Mouse (Mus musculus) heart, adult 8-10 months (tissue): Measurements from ENCODE around the gene Gm5478. TPM values are rescaled to one million over a fixed set of nuclear protein-coding genes. Genes with fewer than 3 reads are reported as not detected.
"Not testable (repeated sequence)": the region's sequence is repeated elsewhere in the genome, so short reads cannot be mapped to it uniquely, and the experiment has no call there.

Experiments used
- DNase-seq: peaks from one replicate; pipeline ENCODE4 v3.0.0; 2022; ENCODE audit warnings: low spot score
- microRNA-seq: library from miRNA; unstranded; fragments of <30 nt; microRNA quantifications from one replicate; pipeline ENCODE4 v1.2.0, GENCODE M21; 2022
- total RNA-seq, 4 experiments: library from RNA; stranded (reverse); gene quantifications; 2 replicates each; pipeline ENCODE4 v1.2.4; 2022

Gene Gm5478
- not detected for total RNA-seq

DNA sequence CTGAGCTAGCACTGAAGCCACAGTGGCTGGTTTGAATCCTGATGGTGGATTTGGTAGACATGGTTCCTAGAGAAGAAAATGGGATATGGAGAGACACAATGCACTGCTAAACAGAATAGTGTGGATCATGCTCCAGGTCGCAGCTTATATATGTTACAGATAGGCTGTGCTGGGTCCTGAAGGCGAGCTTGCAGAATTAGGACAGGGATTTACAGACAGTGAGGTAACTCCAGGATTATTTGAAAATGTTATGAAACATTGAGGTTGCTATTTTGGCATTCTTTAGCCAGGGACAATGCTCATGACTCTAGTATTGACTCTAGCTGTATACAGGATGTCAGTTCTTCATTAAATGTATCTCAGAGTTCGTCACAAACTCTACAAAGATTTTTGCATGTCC lies at the start of gene Gm5478:
TSS of gene Gm5478 (minus strand) at position 101 of the 400 bp plus-strand sequence.
- no peak for DNase-seq

DNA sequence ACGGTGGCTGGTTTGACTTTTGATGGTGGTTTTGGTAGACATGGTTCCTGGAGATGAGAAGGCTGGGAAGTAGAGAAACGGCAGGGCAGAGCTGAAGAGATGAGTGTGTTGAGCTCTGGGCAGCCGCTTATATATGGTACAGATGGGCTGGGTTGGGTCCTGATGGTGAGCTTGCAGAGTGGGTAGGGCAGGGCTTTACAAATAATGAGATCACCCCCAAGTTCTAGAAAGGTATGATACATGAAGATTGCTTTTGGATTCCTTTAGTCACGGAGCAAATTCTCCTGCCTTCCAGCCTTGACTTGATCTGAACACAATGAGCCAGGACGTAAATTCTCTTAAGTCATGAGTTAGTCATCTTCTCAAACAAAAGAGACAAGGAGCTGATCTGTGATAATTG lies 47.0 kb upstream of the Gm5478 start, which contains the start of gene Krt6a:
TSS of gene Krt6a (minus strand) at position 101 of the 400 bp plus-strand sequence.
- no peak for DNase-seq

DNA sequence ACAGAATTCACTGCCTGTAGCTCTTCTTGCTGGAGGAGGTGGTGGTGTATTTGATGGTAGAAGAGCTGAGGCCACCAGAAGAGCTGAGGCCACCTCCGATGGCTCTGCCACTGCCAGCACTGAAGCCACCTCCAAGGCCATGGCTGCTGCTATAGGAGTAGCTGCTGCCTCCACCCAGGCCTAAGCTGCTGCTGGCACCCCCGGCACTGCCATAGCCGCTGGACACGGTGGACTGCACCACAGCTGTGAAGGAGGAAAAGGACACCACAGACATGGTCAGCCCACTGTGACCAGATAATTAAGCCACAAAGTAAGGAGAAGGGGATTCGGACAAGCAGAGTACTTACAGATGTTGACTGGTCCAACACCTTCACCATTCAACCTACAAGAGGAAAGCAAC lies 43.3 kb upstream of the Gm5478 start:
- DNase-seq: not testable (repeated sequence)

DNA sequence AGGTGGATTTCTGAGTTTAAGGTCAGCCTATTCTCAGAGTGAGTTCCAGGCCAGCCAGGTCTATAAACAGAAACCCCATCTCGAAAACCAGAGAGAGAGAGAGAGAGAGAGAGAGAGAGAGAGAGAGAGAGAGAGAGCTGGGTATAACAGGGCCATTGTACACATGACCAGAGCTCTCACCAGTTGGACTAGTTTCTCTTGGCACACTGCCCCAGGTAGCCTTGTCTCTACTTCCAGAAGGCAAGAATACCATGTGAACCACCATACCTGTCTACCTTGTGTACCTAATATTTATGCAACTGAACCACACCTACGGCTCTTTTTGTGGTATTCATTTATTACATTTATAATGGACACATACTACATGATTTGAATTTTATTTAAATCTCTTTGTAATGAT lies 41.0 kb upstream of the Gm5478 start:
- no peak for DNase-seq

DNA sequence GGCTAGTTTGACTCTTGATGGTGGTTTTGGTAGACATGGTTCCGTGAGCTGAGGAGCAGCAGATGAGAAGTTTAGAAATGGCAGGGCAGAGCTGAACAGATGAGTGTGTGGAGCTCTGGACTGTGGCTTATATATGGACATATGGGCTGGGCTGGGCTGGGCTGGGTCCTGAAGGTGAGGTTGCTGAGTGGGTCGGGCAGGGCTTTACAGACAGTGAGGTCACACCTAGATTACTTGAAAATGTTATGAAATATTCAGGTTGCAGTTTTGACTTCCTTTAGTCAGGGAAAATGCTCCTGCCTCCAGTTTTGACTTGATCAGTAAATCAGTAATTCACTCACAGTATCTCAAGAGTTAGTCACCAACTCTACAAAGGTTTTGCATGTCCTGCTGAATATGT lies 33.0 kb upstream of the Gm5478 start, which contains the start of gene Krt6b:
TSS of gene Krt6b (minus strand) at position 101 of the 400 bp plus-strand sequence.
- no peak for DNase-seq

DNA sequence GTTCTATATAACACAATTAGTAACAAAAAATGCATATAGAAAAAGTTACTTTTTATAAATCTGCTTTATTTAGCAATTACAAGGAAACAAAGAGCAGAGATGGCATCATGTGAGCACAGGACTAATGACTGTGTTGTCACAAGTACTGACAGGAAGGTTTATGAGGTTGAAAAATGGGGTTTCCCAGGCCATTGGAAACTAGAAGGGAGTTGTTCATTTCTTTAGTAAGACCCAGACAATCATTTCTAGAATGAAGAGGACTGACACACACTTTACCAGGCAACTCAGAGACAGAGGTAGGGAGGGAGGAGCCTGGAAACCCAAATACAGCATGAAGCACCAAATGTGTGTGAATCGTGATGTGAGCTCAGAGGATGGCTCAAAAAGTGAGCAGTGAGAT lies 28.8 kb upstream of the Gm5478 start:
- no peak for DNase-seq

DNA sequence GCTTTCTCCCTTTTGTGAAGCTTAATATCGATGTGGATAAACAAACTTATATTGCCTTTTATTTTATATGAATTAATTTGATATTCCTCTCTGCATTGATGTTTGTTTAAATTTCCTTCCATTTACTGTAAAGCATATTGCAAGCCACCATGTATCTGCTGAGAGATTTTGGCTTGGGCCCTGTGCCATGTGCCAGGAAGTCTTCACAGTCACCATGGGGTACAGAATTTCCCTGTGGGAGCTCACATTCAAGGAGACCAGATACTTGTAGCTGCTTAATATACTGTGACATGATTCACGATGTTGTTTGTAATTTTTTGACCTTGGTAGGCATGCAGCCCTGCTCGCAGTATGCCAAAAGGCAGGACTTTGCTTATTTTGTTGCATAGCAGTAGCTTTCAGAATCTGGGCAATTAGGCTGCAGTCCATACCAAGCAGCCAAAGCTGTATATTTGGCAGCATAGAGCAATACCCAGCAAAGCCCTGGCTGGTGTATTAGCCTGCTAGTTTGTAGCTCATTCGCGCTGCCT lies 5.6 kb upstream of the Gm5478 start:
- no peak for DNase-seq

DNA sequence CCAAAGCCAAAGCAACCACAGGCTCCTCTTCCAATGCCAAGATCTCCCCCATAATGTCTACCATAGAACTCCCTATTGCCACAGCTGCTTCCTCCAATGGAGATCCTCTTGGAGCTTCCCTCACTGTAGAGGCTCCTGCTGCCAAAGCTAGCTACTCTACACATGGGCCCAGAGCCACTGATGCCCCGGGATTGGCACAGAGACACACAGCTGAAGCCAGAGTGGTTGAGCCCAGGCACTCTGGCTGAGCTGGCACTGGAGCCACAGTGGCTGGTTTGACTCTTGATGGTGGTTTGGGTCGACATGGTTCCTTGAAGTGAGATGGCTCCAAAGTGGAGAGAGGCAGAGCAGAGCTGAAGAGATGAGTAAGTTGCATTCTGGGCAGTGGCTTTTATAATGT lies 19.3 kb downstream of the Gm5478 start, which contains the start of gene Gm5414:
TSS of gene Gm5414 (minus strand) at position 305 of the 400 bp plus-strand sequence.
- no peak for DNase-seq

DNA sequence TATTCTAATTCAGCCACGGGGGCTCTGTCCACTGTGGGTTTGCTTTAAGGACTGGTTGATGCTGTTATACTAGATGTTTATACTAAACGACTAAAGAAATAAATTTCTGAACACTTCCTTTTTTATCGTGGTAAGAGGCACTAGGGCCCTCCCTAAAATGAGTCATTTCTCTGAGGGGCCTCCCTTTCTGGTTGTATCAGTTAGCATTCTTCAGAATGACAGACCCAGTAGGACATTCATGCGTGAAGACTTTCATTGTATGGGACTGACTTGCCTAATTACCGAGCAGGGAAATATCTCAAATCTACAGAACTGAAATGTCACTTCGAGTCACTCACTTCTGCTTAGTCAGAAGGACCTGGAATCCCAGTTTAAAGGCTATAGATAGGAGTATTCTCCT lies 48.1 kb downstream of the Gm5478 start:
- DNase-seq: no peak

Small RNA genes lying within 50 kb of the gene (microRNA-seq; reads per million reads assigned to microRNA genes)
- gene Gm44342 (not detected), gene Gm44383 (not detected), gene Gm44479 (not detected)

Other genes with a start within 250 kb of the Gm5478 start
- 1 to 10 TPM; 1.4 to 3.6 (median 2.7) TPM for gene Krt7, start 236.3 kb downstream of the Gm5478 start, total RNA-seq
- not detected for gene Krt87, start 208.6 kb downstream of the Gm5478 start, total RNA-seq
- gene Krt88, start 199.6 kb downstream of the Gm5478 start, total RNA-seq: not detected
- gene Krt81, start 183.6 kb downstream of the Gm5478 start, total RNA-seq: not detected
- gene Krt86, start 173.9 kb downstream of the Gm5478 start, total RNA-seq: not detected
- not detected for gene Krt83, start 155.9 kb downstream of the Gm5478 start, total RNA-seq
- not detected for gene Gm49425, start 130.1 kb downstream of the Gm5478 start, total RNA-seq
- gene Krt84, start 114.6 kb downstream of the Gm5478 start, total RNA-seq: not detected
- not detected for gene Krt82, start 96.7 kb downstream of the Gm5478 start, total RNA-seq
- gene Krt90, start 84.4 kb downstream of the Gm5478 start, total RNA-seq: not detected
- not detected for gene Krt75, start 73.5 kb downstream of the Gm5478 start, total RNA-seq
- gene Gm5414, start 19.2 kb downstream of the Gm5478 start, total RNA-seq: not detected
- not detected for gene Krt6b, start 32.9 kb upstream of the Gm5478 start, total RNA-seq
- not detected for gene Krt6a, start 46.9 kb upstream of the Gm5478 start, total RNA-seq
- gene Krt5, start 65.5 kb upstream of the Gm5478 start, total RNA-seq: under 1 TPM in 1 of 4 experiments, not detected in 3; 0.40 TPM
- gene Krt71, start 95.7 kb upstream of the Gm5478 start, total RNA-seq: not detected
- not detected for gene Krt72, start 139.1 kb upstream of the Gm5478 start, total RNA-seq
- gene Krt73, start 155.0 kb upstream of the Gm5478 start, total RNA-seq: not detected
- not detected for gene Krt2, start 170.8 kb upstream of the Gm5478 start, total RNA-seq
- gene Krt1, start 203.4 kb upstream of the Gm5478 start, total RNA-seq: not detected
- gene Krt77, start 222.3 kb upstream of the Gm5478 start, total RNA-seq: not detected
- gene Krt76, start 245.5 kb upstream of the Gm5478 start, total RNA-seq: not detected